Mouse (Mus musculus) kidney, embryonic 16.5 days (tissue): ENCODE measurements around the gene Ip6k3. TPM values are rescaled to one million over a fixed set of nuclear protein-coding genes. Genes with fewer than 3 reads are reported as not detected.

Experiments
- ATAC-seq: fragments of 200-750 bp; cut with Nextera tagmentation; 2 replicates; pipeline ENCODE4 v1.8.0; 2017; ENCODE audit warnings: moderate TSS enrichment; ENCODE audit not compliant: low FRiP score, low TSS enrichment
- H3K27ac ChIP-seq: fragments of 300-500 bp; sonication (generic); 2 replicates; pipeline ENCODE4 v1.5.1; 2014; ENCODE audit warnings: low read length
- H3K27me3 ChIP-seq: fragments of 300-500 bp; sonication (generic); 2 replicates; pipeline ENCODE4 v1.6.1; 2014; ENCODE audit warnings: low read length, control low read depth, mixed read lengths; ENCODE audit not compliant: insufficient read depth
- H3K36me3 ChIP-seq: fragments of 300-500 bp; sonication (generic); 2 replicates; pipeline ENCODE4 v1.6.1; 2014; ENCODE audit warnings: low read length, control low read depth, mixed read lengths; ENCODE audit not compliant: insufficient read depth
- H3K4me1 ChIP-seq: fragments of 300-500 bp; sonication (generic); 2 replicates; pipeline ENCODE4 v1.6.1; 2014; ENCODE audit warnings: low read length, control low read depth, mixed read lengths; ENCODE audit not compliant: insufficient read depth
- H3K4me2 ChIP-seq: fragments of 300-500 bp; sonication (generic); replicated peaks from 2 replicates; pipeline ENCODE4 v1.6.1; 2014; ENCODE audit warnings: low read depth, low read length
- H3K4me3 ChIP-seq: fragments of 300-500 bp; sonication (generic); 2 replicates; pipeline ENCODE4 v1.5.1; 2014; ENCODE audit warnings: mild to moderate bottlenecking, low read length
- H3K9ac ChIP-seq: fragments of 300-500 bp; sonication (generic); replicated peaks from 2 replicates; pipeline ENCODE4 v1.6.1; 2014; ENCODE audit warnings: low read length
- H3K9me3 ChIP-seq: fragments of 300-500 bp; sonication (generic); 2 replicates; pipeline ENCODE4 v1.6.1; 2016; ENCODE audit warnings: low read length, control low read depth
- WGBS: fragments of 180-500 bp; shearing (Covaris S2); extraction: QIAGEN DNeasy Blood & Tissue Kit; methylation state at CpG from one replicate; pipeline ENCODE4 v1.1.7; 2014; 5-methylcytosine and 5-hydroxymethylcytosine counted together
- polyA plus RNA-seq: library from polyadenylated mRNA; unstranded; fragments of >200 nt; fragmentation: Nextera tagmentation; extraction: Ambion mirVana; gene quantifications from 2 replicates; pipeline ENCODE4 v1.2.1, GENCODE M21; 2015

Gene Ip6k3
- polyA plus RNA-seq, 1 experiment from 2014 or later, result 0.15 TPM

GRCm38 (mm10) chr17:27140262-27140661 lies 27.3 kb downstream of the Ip6k3 start:
- ATAC-seq, result no peak
- Histone ChIP-seq H3K4me3 (no peak overlapping the region), H3K27me3 (no peaks in the 10 kb centered on the region), H3K27ac (no peak overlapping the region), H3K36me3 (no peaks in the 10 kb centered on the region), H3K9ac (no peak overlapping the region), H3K4me2 (no peak overlapping the region), H3K4me1 (peaks cover 34% of the 10 kb centered on the region), H3K9me3 (no peaks in the 10 kb centered on the region)
- 48% methylated on average over 9 of the region's 9 CpGs for WGBS

- H3K4me2 ChIP-seq, result no peak overlapping the region
- no peak for ATAC-seq
- H3K9ac ChIP-seq, result no peak overlapping the region
- H3K27ac ChIP-seq, result no peak overlapping the region
- no peaks in the 10 kb centered on the region for H3K36me3 ChIP-seq
- H3K4me3 ChIP-seq, result no peak overlapping the region
- H3K9me3 ChIP-seq, result no peaks in the 10 kb centered on the region
- 25% methylated on average over 7 of the region's 7 CpGs for WGBS
- H3K4me1 ChIP-seq, result peaks cover 38% of the 10 kb centered on the region
- H3K27me3 ChIP-seq, result no peaks in the 10 kb centered on the region
Observed at GRCm38 (mm10) chr17:27139304-27139703, 28.3 kb downstream of the Ip6k3 start.

DNA sequence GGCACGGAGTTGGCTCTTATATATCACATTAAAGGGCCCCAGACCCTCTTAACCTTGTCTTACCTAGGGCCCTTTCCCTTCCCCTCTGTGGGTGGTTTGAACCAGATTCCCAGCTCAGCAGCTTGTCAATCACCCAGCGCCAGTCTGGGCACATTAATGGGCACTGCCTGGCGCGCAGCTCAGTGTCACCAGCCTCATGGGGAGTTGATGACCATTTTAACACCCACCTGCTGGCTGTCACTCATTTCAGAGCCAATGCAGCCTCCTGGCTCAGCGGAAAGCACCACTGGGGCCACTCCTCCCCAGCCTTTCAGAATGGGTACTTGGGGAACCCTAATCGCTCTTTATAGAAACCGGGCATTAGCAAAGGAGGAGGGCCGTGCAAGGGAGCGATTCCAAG lies 29.2 kb downstream of the Ip6k3 start:
- no peaks in the 10 kb centered on the region for H3K9me3 ChIP-seq
- 76% methylated on average over 9 of the region's 9 CpGs for WGBS
- no peak overlapping the region for H3K27ac ChIP-seq
- no peak overlapping the region for H3K9ac ChIP-seq
- no peak for ATAC-seq
- no peak overlapping the region for H3K4me3 ChIP-seq
- H3K36me3 ChIP-seq, result no peaks in the 10 kb centered on the region
- H3K4me1 ChIP-seq, result peaks cover 32% of the 10 kb centered on the region
- H3K4me2 ChIP-seq, result no peak overlapping the region
- no peaks in the 10 kb centered on the region for H3K27me3 ChIP-seq

GRCm38 (mm10) chr17:27134715-27135114 lies 32.9 kb downstream of the Ip6k3 start:
- Histone ChIP-seq H3K4me3 (no peak overlapping the region), H3K27me3 (no peaks in the 10 kb centered on the region), H3K36me3 (no peaks in the 10 kb centered on the region), H3K9ac (no peak overlapping the region), H3K9me3 (no peaks in the 10 kb centered on the region), H3K4me1 (peaks cover 56% of the 10 kb centered on the region), H3K4me2 (no peak overlapping the region), H3K27ac (no peak overlapping the region)
- no peak for ATAC-seq
- 23% methylated on average over 3 of the region's 3 CpGs for WGBS

DNA sequence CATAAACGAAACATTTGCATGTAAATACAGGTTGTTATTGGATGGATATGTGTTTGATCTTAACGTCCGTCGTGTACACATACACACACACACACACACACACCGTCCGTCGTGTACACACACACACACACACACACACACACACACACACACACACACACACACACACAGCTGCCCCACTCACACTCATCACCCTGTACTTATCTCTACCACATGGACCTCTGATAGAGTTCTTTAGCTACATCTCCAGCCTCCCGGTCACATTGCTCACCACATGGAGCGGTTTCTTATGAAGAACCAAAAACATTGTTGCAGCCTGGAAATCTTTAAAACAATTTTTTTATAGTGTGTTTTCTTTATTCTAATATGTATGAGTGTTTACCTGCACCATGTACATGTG lies 33.4 kb downstream of the Ip6k3 start:
- Histone ChIP-seq H3K27me3 (no peaks in the 10 kb centered on the region), H3K9ac (peak overlapping the region; percentile 62), H3K27ac (no peak overlapping the region), H3K36me3 (no peaks in the 10 kb centered on the region), H3K4me1 (peaks cover 56% of the 10 kb centered on the region), H3K4me2 (peak overlapping the region; percentile 56), H3K4me3 (peak overlapping the region; percentile 81), H3K9me3 (no peaks in the 10 kb centered on the region)
- ATAC-seq, result no peak
- 29% methylated on average over 9 of the region's 9 CpGs for WGBS

- Histone ChIP-seq H3K4me2 (peak within 1 kb of the TSS; percentile 56), H3K9me3 (no peaks in the 10 kb centered on the region), H3K27ac (peak within 1 kb of the TSS; percentile 60), H3K4me1 (peaks cover 52% of the 10 kb centered on the region), H3K27me3 (no peaks in the 10 kb centered on the region), H3K4me3 (peak within 1 kb of the TSS; percentile 81), H3K36me3 (no peaks in the 10 kb centered on the region), H3K9ac (peak within 1 kb of the TSS; percentile 80)
- ATAC-seq, result peak; percentile 88
- WGBS, result under 1% methylated on average over 46 of the region's 46 CpGs
Observed at GRCm38 (mm10) chr17:27133551-27134141, 33.9 kb downstream of the Ip6k3 start, which contains the start of gene Uqcc2. Gene Uqcc2 (minus strand): TSS chr17:27133916.

- ATAC-seq, result no peak
- no peaks in the 10 kb centered on the region for H3K27me3 ChIP-seq
- H3K4me2 ChIP-seq, result no peak overlapping the region
- 81% methylated on average over 10 of the region's 10 CpGs for WGBS
- no peaks in the 10 kb centered on the region for H3K9me3 ChIP-seq
- peaks cover 52% of the 10 kb centered on the region for H3K4me1 ChIP-seq
- H3K4me3 ChIP-seq, result no peak overlapping the region
- H3K27ac ChIP-seq, result no peak overlapping the region
- H3K9ac ChIP-seq, result no peak overlapping the region
- H3K36me3 ChIP-seq, result no peaks in the 10 kb centered on the region
Observed at GRCm38 (mm10) chr17:27132238-27132637, 35.4 kb downstream of the Ip6k3 start.

DNA sequence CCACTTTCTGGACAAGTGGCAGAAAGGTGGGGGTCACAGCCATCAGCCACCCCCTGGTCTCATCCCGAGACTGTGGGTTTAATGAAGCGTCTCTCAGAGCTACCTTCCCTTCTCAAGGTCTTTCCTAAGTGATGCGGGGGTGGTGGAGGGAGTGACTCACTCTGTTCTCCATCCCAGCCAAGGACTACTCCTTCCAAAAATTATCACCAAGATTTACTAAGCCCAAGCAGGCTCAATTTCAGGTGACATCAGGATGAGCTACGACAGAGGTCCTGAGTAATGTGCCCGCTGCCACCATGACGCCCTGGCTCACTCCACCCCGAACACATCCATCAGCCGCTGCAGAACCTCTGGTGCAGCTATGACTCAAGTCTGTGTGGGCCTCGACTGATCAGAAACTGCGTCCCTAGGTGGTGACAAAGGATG lies 36.3 kb downstream of the Ip6k3 start:
- H3K9me3 ChIP-seq, result no peaks in the 10 kb centered on the region
- no peak overlapping the region for H3K27ac ChIP-seq
- no peak overlapping the region for H3K9ac ChIP-seq
- WGBS, result 51% methylated on average over 10 of the region's 10 CpGs
- no peaks in the 10 kb centered on the region for H3K27me3 ChIP-seq
- peak; percentile 51 for ATAC-seq
- peaks cover 52% of the 10 kb centered on the region for H3K4me1 ChIP-seq
- H3K4me2 ChIP-seq, result no peak overlapping the region
- no peak overlapping the region for H3K4me3 ChIP-seq
- no peaks in the 10 kb centered on the region for H3K36me3 ChIP-seq

DNA sequence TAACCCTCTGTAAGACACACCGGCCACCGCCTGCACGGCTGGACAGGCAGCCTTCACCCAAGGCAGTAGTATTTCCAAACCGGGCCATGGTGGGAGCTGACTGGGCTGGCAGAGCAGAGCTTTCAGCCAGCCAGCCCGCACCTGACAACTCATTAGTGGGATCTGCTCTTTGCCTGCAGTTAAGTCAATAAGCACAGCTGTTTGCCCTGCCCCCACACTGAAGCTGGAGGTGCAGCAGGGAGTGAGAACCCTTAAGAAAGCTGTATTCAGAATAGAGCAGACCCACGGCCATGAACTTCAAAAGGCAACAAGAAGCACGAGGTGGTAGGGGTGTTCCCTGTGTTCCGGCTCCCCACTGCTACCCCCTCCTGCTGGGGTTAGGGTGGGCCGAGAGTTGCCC lies 37.3 kb downstream of the Ip6k3 start:
- H3K36me3 ChIP-seq, result peaks cover 5% of the 10 kb centered on the region; the same call in 1 of the 2 replicates
- no peaks in the 10 kb centered on the region for H3K9me3 ChIP-seq
- no peak overlapping the region; the same call in 1 of the 2 replicates for H3K9ac ChIP-seq
- H3K4me1 ChIP-seq, result peaks cover 49% of the 10 kb centered on the region
- no peak for ATAC-seq
- 44% methylated on average over 9 of the region's 9 CpGs for WGBS
- H3K27me3 ChIP-seq, result no peaks in the 10 kb centered on the region
- no peak overlapping the region for H3K27ac ChIP-seq
- H3K4me2 ChIP-seq, result no peak overlapping the region
- no peak overlapping the region for H3K4me3 ChIP-seq

- ATAC-seq, result no peak
- WGBS, result 82% methylated on average over 7 of the region's 7 CpGs
- no peak overlapping the region for H3K4me2 ChIP-seq
- H3K4me1 ChIP-seq, result peaks cover 44% of the 10 kb centered on the region
- H3K27me3 ChIP-seq, result no peaks in the 10 kb centered on the region
- peaks cover 5% of the 10 kb centered on the region; the same call in 1 of the 2 replicates for H3K36me3 ChIP-seq
- no peak overlapping the region for H3K4me3 ChIP-seq
- no peak overlapping the region; the same call in 1 of the 2 replicates for H3K9ac ChIP-seq
- H3K9me3 ChIP-seq, result no peaks in the 10 kb centered on the region
- H3K27ac ChIP-seq, result no peak overlapping the region
Observed at GRCm38 (mm10) chr17:27129819-27130218, 37.8 kb downstream of the Ip6k3 start.
